Mouse (Mus musculus) ES-CJ7 (cell line): ENCODE results near the gene A530032D15Rik.
A peak's percentile ranks its signal among the peaks of the same experiment; 100 is the strongest.
"Not testable (repeated sequence)": the region's sequence is repeated elsewhere in the genome, so short reads cannot be mapped to it uniquely, and the experiment has no call there.

Experiments used
- DNase-seq: peaks from one replicate; pipeline ENCODE4 v3.0.0; 2011; ENCODE audit warnings: low read depth, low spot score

Gene A530032D15Rik

GRCm38 (mm10) chr1:85109753-85110152 lies at the start of gene A530032D15Rik:
Gene A530032D15Rik (minus strand): TSS chr1:85109853.
- DNase-seq, result not testable (repeated sequence)

- not testable (repeated sequence) for DNase-seq
Observed at GRCm38 (mm10) chr1:85155151-85155550, 45.5 kb upstream of the A530032D15Rik start.

DNA sequence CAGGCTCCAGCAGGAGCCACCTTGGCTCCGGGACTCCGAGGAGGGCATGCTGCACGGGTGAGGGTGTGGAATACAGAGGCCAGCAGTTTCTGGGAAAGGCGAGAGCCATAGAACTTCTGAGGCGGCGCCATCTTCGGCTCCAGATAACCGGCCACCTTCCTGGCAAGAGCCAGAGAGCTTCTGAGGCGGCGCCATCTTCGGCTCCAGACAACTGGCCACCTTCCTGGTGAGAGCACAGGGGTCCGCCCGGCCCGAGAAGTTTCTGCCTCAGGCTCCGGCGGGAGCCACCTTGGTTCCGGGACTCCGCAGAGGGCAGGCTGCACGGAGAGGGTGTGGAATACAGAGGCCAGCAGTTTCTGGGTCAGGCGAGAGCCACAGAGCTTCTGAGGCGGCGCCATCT lies 24.0 kb upstream of the A530032D15Rik start:
- DNase-seq, result not testable (repeated sequence)

DNA sequence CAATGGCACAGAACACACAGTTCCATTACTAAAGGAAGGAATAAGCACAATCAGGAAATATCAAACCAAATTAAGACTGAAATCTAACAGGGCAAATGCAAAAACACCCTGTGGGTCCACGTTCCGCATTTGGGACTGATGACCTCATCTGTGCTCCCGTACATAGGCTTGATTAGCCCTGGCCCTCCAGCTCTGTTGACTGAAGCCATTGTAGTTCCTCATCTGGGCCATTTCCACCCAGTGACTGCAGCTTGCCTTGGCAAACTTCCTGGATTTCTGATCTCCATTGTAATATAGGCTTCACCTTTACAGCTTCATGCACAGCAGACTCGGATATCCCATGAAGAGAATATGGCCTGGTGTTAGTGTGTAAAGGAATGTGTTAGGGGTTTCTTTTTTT lies 12.2 kb upstream of the A530032D15Rik start:
- not testable (repeated sequence) for DNase-seq

GRCm38 (mm10) chr1:85118341-85118740 lies 8.7 kb upstream of the A530032D15Rik start:
- DNase-seq, result not testable (repeated sequence)

- DNase-seq, result not testable (repeated sequence)
Observed at GRCm38 (mm10) chr1:85117537-85117936, 7.9 kb upstream of the A530032D15Rik start.

DNA sequence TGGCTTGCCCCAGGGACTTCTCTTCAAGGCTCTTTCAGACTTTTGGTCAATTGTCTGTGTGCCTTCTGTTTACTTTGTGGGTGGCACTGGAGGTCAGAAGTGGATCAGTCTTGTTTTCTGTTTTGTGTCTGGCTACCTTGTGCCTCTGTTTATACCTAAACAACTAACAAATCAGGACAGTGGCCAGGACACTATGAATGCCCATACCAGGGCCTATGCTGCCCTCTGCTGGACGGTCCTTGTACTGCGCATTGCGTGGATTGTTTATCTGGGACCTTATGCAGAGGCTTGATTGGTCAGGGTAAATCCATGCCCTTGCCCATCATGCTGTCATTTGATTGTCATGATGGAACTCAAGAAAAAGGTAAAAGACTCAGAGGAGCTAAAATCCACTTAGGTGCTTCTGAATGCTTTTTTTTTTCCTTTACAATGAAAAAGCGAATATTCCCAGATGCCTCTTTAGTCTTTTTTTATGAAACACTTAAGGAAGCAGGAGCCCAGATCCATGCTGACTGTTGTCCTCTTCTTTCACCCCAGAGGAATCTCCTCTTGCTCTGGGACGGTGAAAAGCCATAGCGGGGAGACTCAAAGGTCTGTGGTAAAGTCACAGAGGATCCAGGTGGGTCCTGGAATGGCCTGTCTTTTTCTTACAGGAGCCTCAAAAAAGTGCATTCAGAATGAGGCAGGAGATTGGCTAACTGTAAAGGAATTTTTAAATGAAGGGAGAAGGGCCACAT lies 5.2 kb upstream of the A530032D15Rik start:
- DNase-seq, result not testable (repeated sequence)

DNA sequence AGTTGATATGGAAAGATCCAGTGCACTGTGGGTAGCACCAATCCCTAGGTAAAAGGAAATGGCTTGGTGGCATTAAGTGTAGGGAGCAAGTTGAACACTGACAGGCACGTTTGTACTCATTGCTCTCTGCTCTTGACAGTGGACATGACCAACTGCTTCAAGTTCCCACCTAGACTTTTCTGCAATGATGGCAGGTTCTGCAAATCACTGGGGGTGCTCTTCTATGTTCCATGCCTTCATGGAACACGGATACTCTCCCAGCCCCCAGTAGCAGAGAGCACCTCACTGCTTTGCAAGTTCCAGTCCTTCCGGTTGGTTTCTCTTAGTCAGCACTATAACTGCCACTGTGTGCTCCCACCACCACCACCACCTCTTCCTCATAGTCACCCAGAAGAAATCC lies 4.4 kb upstream of the A530032D15Rik start:
- not testable (repeated sequence) for DNase-seq

DNA sequence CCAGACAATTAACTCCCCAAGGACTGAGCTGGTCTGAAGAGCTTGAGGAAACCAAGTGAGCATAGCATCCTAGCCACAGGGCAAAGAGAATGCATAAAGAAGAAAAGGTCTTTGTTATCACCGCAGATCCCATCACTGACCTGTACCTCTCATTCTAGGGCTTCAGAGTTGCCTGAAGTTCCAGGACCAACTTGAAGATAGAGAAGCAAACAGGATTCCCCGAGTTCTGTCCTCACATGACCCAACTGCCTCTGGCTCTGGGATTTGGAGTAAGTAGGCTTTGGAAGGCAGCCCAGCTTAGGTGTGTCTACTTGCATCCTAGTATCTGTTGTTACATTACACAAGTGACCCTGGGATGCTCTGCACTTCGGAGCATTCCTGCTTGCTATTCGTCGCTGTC lies 3.2 kb upstream of the A530032D15Rik start:
- DNase-seq, result not testable (repeated sequence)

DNA sequence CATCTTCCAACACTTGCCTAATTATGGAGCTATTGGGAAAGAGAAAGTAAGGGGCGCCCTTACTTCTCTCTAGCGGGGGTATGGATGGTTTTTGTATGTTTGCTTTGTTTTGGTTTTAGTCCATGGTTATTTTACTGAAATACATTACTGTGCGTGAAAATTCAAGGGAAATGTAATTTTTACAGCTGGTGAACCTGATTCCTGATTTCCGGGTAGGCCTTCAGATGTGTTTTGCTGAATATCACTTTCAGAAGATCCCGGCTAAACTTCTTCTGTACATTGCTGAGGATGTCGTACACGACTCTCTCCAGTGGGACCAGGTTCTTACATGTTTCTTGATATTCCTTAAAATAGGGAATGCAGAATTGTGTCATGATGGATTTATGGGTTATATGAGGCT lies 2.6 kb upstream of the A530032D15Rik start:
- not testable (repeated sequence) for DNase-seq

GRCm38 (mm10) chr1:85111572-85111971 lies 1.9 kb upstream of the A530032D15Rik start:
- DNase-seq, result peak; percentile 3

DNA sequence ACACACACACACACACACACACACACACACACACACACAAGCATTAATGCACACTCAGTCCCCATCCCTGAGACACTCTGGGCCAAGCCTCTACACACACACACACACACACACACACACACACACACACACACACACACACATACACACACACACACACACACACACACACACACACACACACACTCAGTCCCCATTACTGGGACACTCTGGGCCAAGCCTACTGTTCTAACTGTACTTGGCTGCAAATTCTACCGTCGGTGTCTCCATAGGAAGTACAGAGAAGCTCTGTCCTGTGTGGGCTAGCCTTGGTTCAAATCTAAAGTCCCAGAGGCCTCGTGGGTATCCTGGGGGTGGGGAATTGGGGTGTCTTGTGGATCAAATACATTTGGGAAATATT lies 1.2 kb upstream of the A530032D15Rik start:
- not testable (repeated sequence) for DNase-seq

GRCm38 (mm10) chr1:85106013-85106412 lies 3.6 kb downstream of the A530032D15Rik start:
- DNase-seq, result not testable (repeated sequence)

- DNase-seq, result not testable (repeated sequence)
Observed at GRCm38 (mm10) chr1:85105336-85105735, 4.3 kb downstream of the A530032D15Rik start.

GRCm38 (mm10) chr1:85101754-85102153 lies 7.9 kb downstream of the A530032D15Rik start:
- not testable (repeated sequence) for DNase-seq

DNA sequence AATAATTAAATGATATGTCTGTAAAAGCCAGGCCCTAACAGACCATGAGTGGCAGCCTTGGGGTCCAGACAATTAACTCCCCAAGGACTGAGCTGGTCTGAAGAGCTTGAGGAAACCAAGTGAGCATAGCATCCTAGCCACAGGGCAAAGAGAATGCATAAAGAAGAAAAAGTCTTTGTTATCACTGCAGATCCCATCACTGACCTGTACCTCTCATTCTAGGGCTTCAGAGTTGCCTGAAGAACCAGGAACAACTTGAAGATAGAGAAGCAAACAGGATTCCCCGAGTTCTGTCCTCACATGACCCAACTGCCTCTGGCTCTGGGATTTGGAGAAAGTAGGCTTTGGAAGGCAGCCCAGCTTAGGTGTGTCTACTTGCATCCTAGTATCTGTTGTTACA lies 9.8 kb downstream of the A530032D15Rik start, which contains the start of gene Gm10553:
Gene Gm10553 (plus strand): TSS at position 301 of the 400 bp plus-strand sequence.
- not testable (repeated sequence) for DNase-seq

DNA sequence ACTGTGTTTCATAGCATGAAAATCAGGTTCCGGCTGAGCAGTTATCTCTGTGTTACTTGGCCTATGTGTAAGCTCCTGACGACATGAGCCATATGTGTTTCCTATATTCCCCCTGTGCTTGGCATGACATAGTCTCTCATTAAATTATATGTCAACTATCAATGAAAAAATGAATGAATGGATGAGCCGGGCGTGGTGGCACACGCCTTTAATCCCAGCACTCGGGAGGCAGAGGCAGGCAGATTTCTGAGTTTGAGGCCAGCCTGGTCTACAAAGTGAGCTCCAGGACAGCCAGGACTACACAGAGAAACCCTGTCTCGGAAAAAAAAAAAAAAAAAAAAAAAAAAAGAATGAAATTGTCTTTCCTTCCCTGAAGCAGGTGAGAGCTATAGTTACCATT lies 10.6 kb downstream of the A530032D15Rik start:
- DNase-seq, result not testable (repeated sequence)

- not testable (repeated sequence) for DNase-seq
Observed at GRCm38 (mm10) chr1:85093011-85093572, 16.6 kb downstream of the A530032D15Rik start.

GRCm38 (mm10) chr1:85092169-85092568 lies 17.5 kb downstream of the A530032D15Rik start:
- DNase-seq, result not testable (repeated sequence)

DNA sequence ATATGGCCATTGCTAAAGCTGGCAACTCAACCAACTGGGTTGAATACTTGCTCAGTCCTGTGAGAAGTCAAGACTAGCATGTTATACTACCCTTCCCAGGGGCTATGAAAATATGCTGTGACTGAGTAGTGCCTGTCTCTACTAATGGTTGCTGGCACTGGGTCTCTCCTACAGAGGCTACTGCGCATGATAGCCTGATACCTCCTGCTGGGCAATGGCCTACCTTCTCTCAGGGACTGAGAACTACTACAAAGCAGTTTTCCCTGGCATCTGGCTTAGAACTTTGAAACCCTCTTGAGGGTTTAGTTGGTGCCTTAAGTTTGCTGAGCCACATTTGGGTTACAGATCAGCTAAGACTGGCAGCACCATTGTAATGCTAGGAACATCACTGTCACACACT lies 23.4 kb downstream of the A530032D15Rik start:
- DNase-seq, result not testable (repeated sequence)

GRCm38 (mm10) chr1:85084803-85085202 lies 24.9 kb downstream of the A530032D15Rik start:
- DNase-seq, result not testable (repeated sequence)

DNA sequence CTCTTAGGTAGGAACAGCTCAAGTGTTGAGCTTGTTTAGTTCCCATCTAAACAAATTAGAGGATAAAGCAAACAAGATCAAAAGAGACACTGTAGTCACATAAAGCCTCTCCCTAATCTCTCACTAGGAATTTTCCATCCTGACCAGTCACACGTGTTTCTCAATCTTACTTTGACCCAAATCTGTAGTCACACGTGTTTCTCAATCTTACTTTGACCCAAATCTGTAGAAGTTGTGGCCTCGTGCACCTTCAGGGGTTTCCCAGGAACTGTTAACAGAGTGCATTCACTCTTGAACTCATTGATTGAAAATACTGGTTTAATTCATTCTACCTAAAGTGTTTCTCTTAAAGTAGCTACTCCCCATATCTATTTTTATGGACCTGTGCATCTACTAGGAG lies 36.6 kb downstream of the A530032D15Rik start:
- not testable (repeated sequence) for DNase-seq

GRCm38 (mm10) chr1:85071690-85072089 lies 38.0 kb downstream of the A530032D15Rik start:
- DNase-seq, result not testable (repeated sequence)
